Mouse (Mus musculus) bone marrow, adult 2 months (tissue): Measurements from ENCODE around the gene Gas6.

Experiments used
- CTCF ChIP-seq: fragments of 200-500 bp; IDR thresholded peaks from 2 replicates; pipeline ENCODE4 v1.5.1; 2011; ENCODE audit warnings: low read length, control low read depth; ENCODE audit not compliant: control insufficient read depth, insufficient read depth
- POLR2A ChIP-seq: fragments of 200-500 bp; IDR thresholded peaks from 2 replicates; pipeline ENCODE4 v1.6.1; 2011; ENCODE audit warnings: low read depth, mild to moderate bottlenecking, control low read depth, low read length, borderline replicate concordance; ENCODE audit not compliant: control insufficient read depth

GRCm38 (mm10) chr8:13540122-13540521 is 45.8 kb upstream of the Gas6 start:
- TF ChIP-seq CTCF, result no peak
- TF ChIP-seq POLR2A, result no peak
